Mouse (Mus musculus) CH12.LX (cell line): Measurements from ENCODE around the gene Pkd1l3.

ENCODE experiments used
- BHLHE40 ChIP-seq: IDR thresholded peaks from 2 replicates; pipeline ENCODE4 v1.6.1; 2011; ENCODE audit warnings: mild to moderate bottlenecking, low read depth, low read length, improper control_type of control experiment
- CTCF ChIP-seq, 2 experiments: IDR thresholded peaks in 1 of 2; conservative IDR thresholded peaks in 1 of 2; 2 replicates each; pipeline ENCODE4 v1.5.1; 2011 to 2012; ENCODE audit warnings: low read depth in 2 of 2, low read length in 2 of 2, improper control_type of control experiment in 1 of 2, inconsistent platforms in 1 of 2, mild to moderate bottlenecking in 1 of 2, moderate library complexity in 1 of 2
- JUND ChIP-seq: conservative IDR thresholded peaks from 2 replicates; pipeline ENCODE4 v1.6.1; 2011; ENCODE audit warnings: low read depth, low read length, improper control_type of control experiment
- POLR2A ChIP-seq: IDR thresholded peaks from 2 replicates; pipeline ENCODE4 v1.6.1; 2011; ENCODE audit warnings: low read depth, mild to moderate bottlenecking, improper control_type of control experiment, low read length
- SIN3A ChIP-seq: IDR thresholded peaks from 2 replicates; pipeline ENCODE4 v1.6.1; 2012; ENCODE audit warnings: low read length, improper control_type of control experiment, inconsistent platforms
- SMC3 ChIP-seq: IDR thresholded peaks from 2 replicates; pipeline ENCODE4 v1.6.1; 2011; ENCODE audit warnings: low read depth, low read length, improper control_type of control experiment
- TBP ChIP-seq: conservative IDR thresholded peaks from 2 replicates; pipeline ENCODE4 v1.6.1; 2011; ENCODE audit warnings: low read depth, low read length, improper control_type of control experiment
- USF1 ChIP-seq: IDR thresholded peaks from 2 replicates; pipeline ENCODE4 v1.6.1; 2014; ENCODE audit warnings: low read depth, mild to moderate bottlenecking, inconsistent platforms, low read length, improper control_type of control experiment
- ZC3H11A ChIP-seq: IDR thresholded peaks from 2 replicates; pipeline ENCODE4 v1.6.1; 2012; ENCODE audit warnings: low read depth, mild to moderate bottlenecking, inconsistent platforms, low read length, improper control_type of control experiment

GRCm38 (mm10) chr8:109706076-109706873, 92.0 kb downstream of the Pkd1l3 start:
- TF ChIP-seq BHLHE40 (no peak), CTCF (conservative IDR thresholded peaks at IDR 0.05 in 1 of 2, IDR thresholded peaks at IDR 0.05 in 1 of 2; ENCODE audit: low read depth in 2 of 2, low read length in 2 of 2) (no peak), SMC3 (no peak), TBP (no peak), POLR2A (no peak), ZC3H11A (no peak), USF1 (no peak), SIN3A (no peak), JUND (no peak)
